Mouse (Mus musculus) embryonic facial prominence, embryonic 14.5 days (tissue): ENCODE measurements around the gene Ireb2. TPM values are rescaled to one million over a fixed set of nuclear protein-coding genes. Genes with fewer than 3 reads are reported as not detected.
"Not testable (repeated sequence)": the region's sequence is repeated elsewhere in the genome, so short reads cannot be mapped to it uniquely, and the experiment has no call there.

Experiments used
- ATAC-seq: fragments of 200-750 bp; cut with Nextera tagmentation; 2 replicates; pipeline ENCODE4 v1.8.0; 2017; ENCODE audit warnings: low read depth, moderate number of reproducible peaks, moderate TSS enrichment
- DNase-seq: peaks from one replicate; pipeline ENCODE4 v3.0.0-alpha.2; 2015; ENCODE audit warnings: low spot score
- H3K27ac ChIP-seq: fragments of 300-500 bp; sonication (generic); replicated peaks from 2 replicates; pipeline ENCODE4 v1.5.1; 2014; ENCODE audit warnings: low read depth, mild to moderate bottlenecking, low read length, moderate library complexity
- H3K27me3 ChIP-seq: fragments of 300-500 bp; sonication (generic); replicated peaks from 2 replicates; pipeline ENCODE4 v1.6.1; 2014; ENCODE audit warnings: low read length; ENCODE audit not compliant: control insufficient read depth, insufficient read depth
- H3K36me3 ChIP-seq: fragments of 300-500 bp; sonication (generic); 2 replicates; pipeline ENCODE4 v1.6.1; 2014; ENCODE audit warnings: low read length, mixed read lengths; ENCODE audit not compliant: control insufficient read depth, insufficient read depth
- H3K4me1 ChIP-seq: fragments of 300-500 bp; sonication (generic); 2 replicates; pipeline ENCODE4 v1.6.1; 2014; ENCODE audit warnings: antibody characterized with exemption, low read length; ENCODE audit not compliant: control insufficient read depth, insufficient read depth
- H3K4me2 ChIP-seq: fragments of 300-500 bp; sonication (generic); 2 replicates; pipeline ENCODE4 v1.6.1; 2014; ENCODE audit warnings: low read depth, mild to moderate bottlenecking, low read length, moderate library complexity, mixed read lengths
- H3K4me3 ChIP-seq: fragments of 300-500 bp; sonication (generic); 2 replicates; pipeline ENCODE4 v1.5.1; 2014; ENCODE audit warnings: low read depth, mild to moderate bottlenecking, low read length
- H3K9ac ChIP-seq: fragments of 300-500 bp; sonication (generic); 2 replicates; pipeline ENCODE4 v1.6.1; 2014; ENCODE audit warnings: low read depth, mild to moderate bottlenecking, low read length, moderate library complexity, mixed read lengths
- H3K9me3 ChIP-seq: fragments of 300-500 bp; sonication (generic); 2 replicates; pipeline ENCODE4 v1.6.1; 2016; ENCODE audit warnings: low read length; ENCODE audit not compliant: control insufficient read depth
- WGBS: fragments of 180-500 bp; shearing (Covaris S2); extraction: QIAGEN DNeasy Blood & Tissue Kit; methylation state at CpG from one replicate; pipeline ENCODE4 v1.1.7; 2014; 5-methylcytosine and 5-hydroxymethylcytosine counted together
- polyA plus RNA-seq: library from polyadenylated mRNA; unstranded; fragments of >200 nt; fragmentation: Nextera tagmentation; extraction: Ambion mirVana; gene quantifications from 2 replicates; pipeline ENCODE4 v1.2.1, GENCODE M21; 2014

Gene Ireb2
- polyA plus RNA-seq: 35.8 and 40.2 TPM in 2 replicates

GRCm38 (mm10) chr9:54863363-54864281 lies at the start of gene Ireb2:
TSS of gene Ireb2 (plus strand) at chr9:54863789.
- WGBS: 1% methylated on average over 53 of the region's 72 CpGs
- ATAC-seq: peak; percentile 98
- peak; percentile 98 for DNase-seq
- H3K9me3 ChIP-seq: no peaks in the 10 kb centered on the region
- peak within 1 kb of the TSS; percentile 100 for H3K4me3 ChIP-seq
- H3K27ac ChIP-seq: peak within 1 kb of the TSS; percentile 94
- H3K4me2 ChIP-seq: peak within 1 kb of the TSS; percentile 78
- H3K27me3 ChIP-seq: no peaks in the 10 kb centered on the region
- peaks cover 33% of the 10 kb centered on the region for H3K36me3 ChIP-seq
- peaks cover 10% of the 10 kb centered on the region for H3K4me1 ChIP-seq
- H3K9ac ChIP-seq: peak within 1 kb of the TSS; percentile 99

- H3K36me3 ChIP-seq: no peaks in the 10 kb centered on the region
- H3K9me3 ChIP-seq: no peaks in the 10 kb centered on the region
- ATAC-seq: peak; percentile 60; the same call in 1 of the 2 replicates
- WGBS: 38% methylated on average over 10 of the region's 10 CpGs
- no peak overlapping the region; the same call in 1 of the 2 replicates for H3K9ac ChIP-seq
- H3K4me2 ChIP-seq: no peak overlapping the region
- peak; percentile 68 for DNase-seq
- no peak overlapping the region for H3K4me3 ChIP-seq
- H3K27ac ChIP-seq: 0 out of 2 replicates have a peak overlapping the region, but pooled peaks have one; percentile 40
- no peaks in the 10 kb centered on the region for H3K27me3 ChIP-seq
- H3K4me1 ChIP-seq: peaks cover 25% of the 10 kb centered on the region; the same call in 1 of the 2 replicates
Measured at GRCm38 (mm10) chr9:54816508-54817201, 46.9 kb upstream of the Ireb2 start.

- ATAC-seq: peak; percentile 86
- no peak overlapping the region for H3K9ac ChIP-seq
- DNase-seq: peak; percentile 90
Measured at GRCm38 (mm10) chr9:54821442-54822100, 42.0 kb upstream of the Ireb2 start.

GRCm38 (mm10) chr9:54829760-54830159 lies 33.8 kb upstream of the Ireb2 start:
- 28% methylated on average over 2 of the region's 2 CpGs for WGBS
- DNase-seq (peak; percentile 18), ATAC-seq (no peak)
- Histone ChIP-seq H3K9me3 (no peaks in the 10 kb centered on the region), H3K27me3 (no peaks in the 10 kb centered on the region), H3K4me1 (no peaks in the 10 kb centered on the region), H3K27ac (no peak overlapping the region), H3K4me2 (no peak overlapping the region), H3K9ac (no peak overlapping the region), H3K4me3 (no peak overlapping the region), H3K36me3 (no peaks in the 10 kb centered on the region)

More at GRCm38 (mm10) chr9:54821442-54822100, 42.0 kb upstream of the Ireb2 start:
- Histone ChIP-seq H3K4me2 (no peak overlapping the region), H3K27me3 (no peaks in the 10 kb centered on the region), H3K36me3 (no peaks in the 10 kb centered on the region), H3K9me3 (no peaks in the 10 kb centered on the region), H3K27ac (no peak overlapping the region), H3K4me3 (no peak overlapping the region), H3K4me1 (peaks cover 19% of the 10 kb centered on the region; the same call in 1 of the 2 replicates)
- 41% methylated on average over 5 of the region's 5 CpGs for WGBS

GRCm38 (mm10) chr9:54830624-54831023 lies 33.0 kb upstream of the Ireb2 start:
- Histone ChIP-seq H3K36me3 (no peaks in the 10 kb centered on the region), H3K27me3 (no peaks in the 10 kb centered on the region), H3K4me3 (no peak overlapping the region), H3K27ac (no peak overlapping the region), H3K4me1 (no peaks in the 10 kb centered on the region), H3K9me3 (no peaks in the 10 kb centered on the region), H3K9ac (no peak overlapping the region), H3K4me2 (no peak overlapping the region)
- WGBS: 34% methylated on average over 3 of the region's 3 CpGs
- DNase-seq (peak; percentile 63), ATAC-seq (no peak; the same call in 1 of the 2 replicates)

- Histone ChIP-seq H3K4me2 (no peak overlapping the region), H3K4me1 (no peaks in the 10 kb centered on the region), H3K4me3 (no peak overlapping the region), H3K9ac (no peak overlapping the region), H3K27ac (no peak overlapping the region), H3K36me3 (no peaks in the 10 kb centered on the region), H3K27me3 (no peaks in the 10 kb centered on the region), H3K9me3 (no peaks in the 10 kb centered on the region)
- WGBS: 65% methylated on average over 1 of the region's 1 CpGs
- DNase-seq: no peak
- ATAC-seq: no peak
Measured at GRCm38 (mm10) chr9:54833831-54834230, 29.8 kb upstream of the Ireb2 start.

GRCm38 (mm10) chr9:54835951-54836717 lies 27.5 kb upstream of the Ireb2 start:
- not testable (repeated sequence) for H3K9me3 ChIP-seq, H3K9ac ChIP-seq, DNase-seq, H3K4me1 ChIP-seq, ATAC-seq, H3K4me2 ChIP-seq, H3K4me3 ChIP-seq, H3K27me3 ChIP-seq, H3K36me3 ChIP-seq, H3K27ac ChIP-seq
- 88% methylated on average over 6 of the region's 6 CpGs for WGBS

GRCm38 (mm10) chr9:54837835-54838234 lies 25.8 kb upstream of the Ireb2 start:
- Histone ChIP-seq H3K27me3 (no peaks in the 10 kb centered on the region), H3K4me3 (no peak overlapping the region), H3K36me3 (no peaks in the 10 kb centered on the region), H3K9ac (no peak overlapping the region), H3K4me2 (no peak overlapping the region), H3K9me3 (no peaks in the 10 kb centered on the region), H3K4me1 (no peaks in the 10 kb centered on the region), H3K27ac (no peak overlapping the region)
- no peak for ATAC-seq
- DNase-seq: no peak
- 55% methylated on average over 7 of the region's 7 CpGs for WGBS
